Mouse (Mus musculus) right cerebral cortex, postnatal 14 days (tissue): Measurements from ENCODE around the gene Akap6.
A peak's percentile ranks its signal among the peaks of the same experiment; 100 is the strongest.

Experiments used
- DNase-seq: peaks from one replicate; pipeline ENCODE4 v3.0.0; 2022

Akap6 gene

GRCm38 (mm10) chr12:52918939-52919338, 219.8 kb downstream of the Akap6 start:
- no peak for DNase-seq

- DNase-seq, result no peak
Observed at GRCm38 (mm10) chr12:52922510-52922909, 223.3 kb downstream of the Akap6 start.

- no peak for DNase-seq
Observed at GRCm38 (mm10) chr12:52925448-52925847, 226.3 kb downstream of the Akap6 start.

GRCm38 (mm10) chr12:52933832-52934231, 234.6 kb downstream of the Akap6 start:
- no peak for DNase-seq

GRCm38 (mm10) chr12:52934989-52935388, 235.8 kb downstream of the Akap6 start:
- DNase-seq, result no peak

GRCm38 (mm10) chr12:52938786-52939185, 239.6 kb downstream of the Akap6 start:
- DNase-seq, result no peak

GRCm38 (mm10) chr12:52939324-52939946, 240.3 kb downstream of the Akap6 start:
- DNase-seq, result no peak

GRCm38 (mm10) chr12:52941941-52942340, 242.8 kb downstream of the Akap6 start:
- DNase-seq, result no peak

- DNase-seq, result no peak
Observed at GRCm38 (mm10) chr12:52944274-52944673, 245.1 kb downstream of the Akap6 start.

- DNase-seq, result no peak
Observed at GRCm38 (mm10) chr12:52944949-52945348, 245.8 kb downstream of the Akap6 start.

- no peak for DNase-seq
Observed at GRCm38 (mm10) chr12:52950660-52951059, 251.5 kb downstream of the Akap6 start.

GRCm38 (mm10) chr12:52957587-52957986, 258.4 kb downstream of the Akap6 start:
- no peak for DNase-seq

GRCm38 (mm10) chr12:52957994-52958393, 258.8 kb downstream of the Akap6 start:
- no peak for DNase-seq

GRCm38 (mm10) chr12:52991745-52992144, 292.6 kb downstream of the Akap6 start:
- no peak for DNase-seq

GRCm38 (mm10) chr12:53012336-53012735, 313.2 kb downstream of the Akap6 start:
- DNase-seq, result no peak

GRCm38 (mm10) chr12:53014539-53014938, 315.4 kb downstream of the Akap6 start:
- DNase-seq, result no peak

GRCm38 (mm10) chr12:53024575-53025246, 325.5 kb downstream of the Akap6 start:
- DNase-seq, result no peak

- no peak for DNase-seq
Observed at GRCm38 (mm10) chr12:53027308-53027707, 328.1 kb downstream of the Akap6 start.

GRCm38 (mm10) chr12:53028926-53029325, 329.7 kb downstream of the Akap6 start:
- no peak for DNase-seq

GRCm38 (mm10) chr12:53029910-53030309, 330.7 kb downstream of the Akap6 start:
- no peak for DNase-seq

- peak; percentile 30 for DNase-seq
Observed at GRCm38 (mm10) chr12:53032762-53033161, 333.6 kb downstream of the Akap6 start.

- peak; percentile 56 for DNase-seq
Observed at GRCm38 (mm10) chr12:53033404-53033913, 334.3 kb downstream of the Akap6 start.

GRCm38 (mm10) chr12:53040634-53041033, 341.5 kb downstream of the Akap6 start:
- no peak for DNase-seq

GRCm38 (mm10) chr12:53042739-53043138, 343.6 kb downstream of the Akap6 start:
- peak; percentile 56 for DNase-seq
